Mouse (Mus musculus) left cerebral cortex, adult 2 months (tissue): ENCODE measurements around the gene Ucp2. TPM values are rescaled to one million over a fixed set of nuclear protein-coding genes. Genes with fewer than 3 reads are reported as not detected.

ENCODE experiments used
- DNase-seq, 2 experiments: peaks; one replicate each; pipeline ENCODE4 v3.0.0; 2021 to 2022; ENCODE audit warnings: low spot score in 2 of 2, mixed read lengths in 1 of 2; ENCODE audit errors: extremely low spot score in 1 of 2
- H3K27ac ChIP-seq: fragments of 200-600 bp; 2 replicates; pipeline ENCODE4 v1.8.1; 2022
- H3K4me3 ChIP-seq: fragments of 200-600 bp; 2 replicates; pipeline ENCODE4 v1.8.1; 2022
- CTCF ChIP-seq: fragments of 200-600 bp; IDR thresholded peaks from 2 replicates; pipeline ENCODE4 v1.8.1; 2022; ENCODE audit warnings: antibody characterized with exemption, mild to moderate bottlenecking, moderate library complexity
- intact Hi-C: fragments of 180-260 bp; cut with DNase I; formaldehyde crosslinking; loops from one replicate; pipeline ENCODE4 v1.15.1; 2025
- long read RNA-seq, 2 experiments: library from polyadenylated mRNA; stranded (forward); transcript quantifications; one replicate each; pipeline ENCODE4 v2.0.0; 2021; ENCODE audit warnings: borderline mapping rate in 2 of 2
- total RNA-seq, 2 experiments: library from RNA; stranded (reverse); gene quantifications; 2 replicates each; pipeline ENCODE4 v1.2.3; 2021

Gene Ucp2
- 10 to 100 TPM; 69.0 to 79.3 TPM for total RNA-seq
- long read RNA-seq, experiment 1, transcript Ucp2-202 (8 exons, 3,988 nt), result major isoform, 12 of 15 reads
- long read RNA-seq, experiment 1, partial matches to known transcripts, result 3 of 15 reads
- long read RNA-seq, experiment 1, other reads (novel, unspliced or antisense), result 0 of 15 reads
- long read RNA-seq, experiment 2, transcript Ucp2-202 (8 exons, 3,988 nt), result major isoform, 8 of 11 reads
- long read RNA-seq, experiment 2, partial matches to known transcripts, result 3 of 11 reads
- long read RNA-seq, experiment 2, other reads (novel, unspliced or antisense), result 0 of 11 reads

DNA sequence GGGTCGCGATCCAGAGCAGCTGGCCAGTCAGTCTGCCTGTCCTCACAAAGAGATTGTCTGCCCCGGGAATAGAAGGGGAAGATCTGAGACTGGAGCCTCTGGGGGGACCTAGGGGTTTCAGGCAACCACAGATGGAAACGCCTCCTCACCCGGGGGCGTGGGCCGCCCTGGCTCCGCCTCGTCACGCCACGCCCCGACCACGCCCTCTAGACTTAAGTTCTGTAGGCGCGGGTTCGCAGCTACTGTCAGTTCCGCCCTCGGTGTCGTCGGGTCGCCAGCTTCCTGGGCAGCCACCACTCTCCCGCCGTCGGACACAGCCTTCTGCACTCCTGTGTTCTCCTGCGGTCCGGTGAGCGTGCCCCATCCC lies at the start of gene Ucp2:
Ucp2 (plus strand) TSS at position 221 of the 367 bp plus-strand sequence.
- intact Hi-C loops, result loop anchor here (2.0 to 5.0 kb wide), 2 partner anchors 32 to 66 kb away; no protein-coding TSS in a partner anchor
- peak; percentile 49 to 67 for DNase-seq
- Histone ChIP-seq H3K4me3 (peak within 1 kb of the TSS; percentile 48), H3K27ac (peak within 1 kb of the TSS; percentile 81)
- TF ChIP-seq CTCF, result no peak

- Histone ChIP-seq H3K27ac (no peak overlapping the region), H3K4me3 (no peak overlapping the region)
- intact Hi-C loops, result no loop called here
- no peak for DNase-seq
- no peak for TF ChIP-seq CTCF
Observed at GRCm38 (mm10) chr7:100443728-100444127, 49.4 kb upstream of the Ucp2 start.

- intact Hi-C loops, result no loop called here
- no peak for TF ChIP-seq CTCF
Observed at GRCm38 (mm10) chr7:100446271-100446670, 46.9 kb upstream of the Ucp2 start.

GRCm38 (mm10) chr7:100448530-100448929 lies 44.6 kb upstream of the Ucp2 start:
- TF ChIP-seq CTCF, result no peak
- DNase-seq, result no peak
- intact Hi-C loops, result no loop called here
- H3K27ac ChIP-seq, result no peak overlapping the region
- no peak overlapping the region for H3K4me3 ChIP-seq

More at GRCm38 (mm10) chr7:100446271-100446670, 46.9 kb upstream of the Ucp2 start:
- no peak overlapping the region for H3K4me3 ChIP-seq
- no peak overlapping the region for H3K27ac ChIP-seq
- no peak for DNase-seq

GRCm38 (mm10) chr7:100448985-100449384 lies 44.2 kb upstream of the Ucp2 start:
- no peak for DNase-seq
- intact Hi-C loops, result no loop called here
- Histone ChIP-seq H3K27ac (no peak overlapping the region), H3K4me3 (no peak overlapping the region)
- no peak for TF ChIP-seq CTCF

GRCm38 (mm10) chr7:100458153-100458552 lies 35.0 kb upstream of the Ucp2 start:
- no peak for TF ChIP-seq CTCF
- no peak overlapping the region for H3K27ac ChIP-seq
- no peak for DNase-seq
- intact Hi-C loops, result no loop called here
- H3K4me3 ChIP-seq, result no peak overlapping the region

DNA sequence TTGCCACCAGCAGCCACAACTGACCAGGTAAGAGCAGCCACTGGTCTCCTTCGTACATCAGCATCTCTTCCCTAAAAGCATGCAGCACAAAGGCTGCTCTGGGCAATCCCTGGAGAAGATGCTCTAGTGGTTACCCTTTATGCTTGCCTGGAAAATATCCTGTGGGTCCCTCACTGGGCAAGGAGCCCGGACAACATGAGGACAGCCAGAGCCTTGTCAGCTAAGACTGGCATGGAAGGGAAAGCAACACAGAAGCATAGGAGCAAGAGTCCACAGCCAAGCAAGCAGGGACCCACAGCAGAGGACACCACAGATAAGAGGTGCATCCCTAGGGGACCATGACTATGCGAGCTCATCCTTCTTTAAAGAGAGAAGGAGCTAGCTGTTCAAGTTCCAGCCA lies 33.3 kb upstream of the Ucp2 start:
- no peak for TF ChIP-seq CTCF
- Histone ChIP-seq H3K4me3 (no peak overlapping the region), H3K27ac (peak overlapping the region; percentile 44; the same call in 1 of the 2 replicates)
- no peak for DNase-seq
- intact Hi-C loops, result loop anchor here (2.0 kb wide), 2 partner anchors 33 to 147 kb away; partner anchors contain the start of genes Rab6a and Ucp2

- intact Hi-C loops, result loop anchor here (2.0 kb wide), 2 partner anchors 31 to 145 kb away; partner anchors contain the start of genes Rab6a and Ucp2
- peak; percentile 44 to 67 for DNase-seq
- no peak for TF ChIP-seq CTCF
- H3K4me3 ChIP-seq, result no peak overlapping the region
- H3K27ac ChIP-seq, result peak overlapping the region; percentile 90
Observed at GRCm38 (mm10) chr7:100461621-100462151, 31.5 kb upstream of the Ucp2 start.

DNA sequence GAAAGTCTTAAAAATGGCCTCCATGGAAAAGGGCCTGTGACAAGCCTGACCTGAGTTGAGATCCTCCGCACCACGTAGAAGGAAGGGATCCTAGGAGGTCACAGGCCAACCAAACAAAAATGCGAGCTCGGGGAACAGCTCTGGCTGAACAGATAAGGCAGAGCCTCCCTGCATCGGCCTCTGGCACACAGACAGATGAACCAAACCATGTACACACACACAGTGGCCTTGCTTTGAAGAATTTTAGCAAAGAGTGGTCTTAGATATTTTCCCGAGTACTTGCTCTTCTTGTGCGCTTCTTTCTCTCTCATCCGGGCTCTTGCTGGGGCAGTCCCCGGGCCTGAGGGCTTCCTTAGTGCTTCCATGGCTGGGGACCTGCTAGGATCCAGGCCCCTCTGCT lies 29.9 kb upstream of the Ucp2 start:
- no peak for TF ChIP-seq CTCF
- no peak for DNase-seq
- H3K4me3 ChIP-seq, result no peak overlapping the region
- H3K27ac ChIP-seq, result no peak overlapping the region
- intact Hi-C loops, result no loop called here

GRCm38 (mm10) chr7:100463757-100464156 lies 29.4 kb upstream of the Ucp2 start:
- H3K4me3 ChIP-seq, result no peak overlapping the region
- DNase-seq, result no peak
- no peak overlapping the region for H3K27ac ChIP-seq
- intact Hi-C loops, result no loop called here
- TF ChIP-seq CTCF, result no peak

DNA sequence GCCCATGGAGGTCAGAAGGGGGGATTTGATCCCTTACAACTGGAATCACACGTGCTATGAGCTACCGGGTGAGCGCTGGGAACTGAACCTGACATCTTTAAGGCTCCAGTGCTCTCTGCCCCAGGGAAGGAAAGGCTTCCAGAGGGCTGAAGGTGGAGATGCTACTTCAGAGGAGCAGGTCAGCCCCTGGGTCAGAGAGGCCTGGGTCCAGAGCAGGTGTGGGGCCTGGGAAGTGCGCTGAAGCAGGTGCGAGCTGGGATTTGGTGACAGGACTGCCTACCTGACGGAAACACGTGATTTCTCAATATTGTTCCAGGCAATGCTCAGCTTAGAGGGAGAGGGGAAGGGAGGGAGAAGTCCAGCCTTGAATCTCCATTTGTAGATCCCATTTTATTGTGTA lies 28.9 kb upstream of the Ucp2 start:
- no peak for DNase-seq
- Histone ChIP-seq H3K27ac (no peak overlapping the region), H3K4me3 (no peak overlapping the region)
- intact Hi-C loops, result no loop called here
- no peak for TF ChIP-seq CTCF

- no peak for DNase-seq
- peak overlapping the region; percentile 72 for H3K27ac ChIP-seq
- intact Hi-C loops, result no loop called here
- no peak for TF ChIP-seq CTCF
- no peak overlapping the region for H3K4me3 ChIP-seq
Observed at GRCm38 (mm10) chr7:100465248-100465647, 27.9 kb upstream of the Ucp2 start.
